Mouse (Mus musculus) spleen, adult 2 months (tissue): Measurements from ENCODE around the gene Mpig6b.

Experiments
- CTCF ChIP-seq: fragments of 200-500 bp; IDR thresholded peaks from 2 replicates; pipeline ENCODE4 v1.5.1; 2011; ENCODE audit warnings: mild to moderate bottlenecking, inconsistent platforms; ENCODE audit not compliant: insufficient read depth, insufficient read length, insufficient replicate concordance; ENCODE audit errors: extremely low read depth
- POLR2A ChIP-seq: fragments of 200-500 bp; IDR thresholded peaks from 2 replicates; pipeline ENCODE4 v1.6.1; 2011; ENCODE audit warnings: low read depth, low read length, inconsistent platforms

GRCm38 (mm10) chr17:35077285-35077684 lies 11.3 kb upstream of the Mpig6b start:
- no peak for TF ChIP-seq POLR2A
- TF ChIP-seq CTCF = no peak
